Mouse (Mus musculus): ENCODE measurements around the gene Trim30d. TPM values are rescaled to one million over a fixed set of nuclear protein-coding genes. Genes with fewer than 3 reads are reported as not detected.
A peak's percentile ranks its signal among the peaks of the same experiment; 100 is the strongest.

Gene Trim30d
- total RNA-seq, 1 experiment = 0.13 TPM

- Histone ChIP-seq H3K9me3 (ENCODE audit: control insufficient read depth, insufficient read depth, low read depth, low read length) (no peaks in the 10 kb centered on the region), H3K36me3 (ENCODE audit: control insufficient read depth, insufficient read depth, low read length, poor library complexity, severe bottlenecking) (no peaks in the 10 kb centered on the region), H3K27ac (ENCODE audit: insufficient read depth, low read depth, low read length, poor library complexity, severe bottlenecking) (no peak within 1 kb of the TSS), H3K4me3 (ENCODE audit: insufficient read depth in 1 of 2, low read depth in 1 of 2, low read length in 2 of 2, poor library complexity in 1 of 2, severe bottlenecking in 1 of 2) (no peak within 1 kb of the TSS), H3K4me1 (ENCODE audit: control insufficient read depth in 2 of 2, insufficient read depth in 2 of 2, low read length in 2 of 2, poor library complexity in 1 of 2) (no peaks in the 10 kb centered on the region), H3K9ac (ENCODE audit: insufficient read depth, low read depth, low read length, poor library complexity, severe bottlenecking) (no peak within 1 kb of the TSS)
- in situ Hi-C loops (cut with MboI; ENCODE audit: low sequenced_read_pairs in 2 of 2, unreplicated experiment in 2 of 2) = no loop called here
- TF ChIP-seq CHD2 (IDR thresholded peaks at IDR 0.05; ENCODE audit: low read depth, low read length) (no peak), ZC3H11A (IDR thresholded peaks at IDR 0.05; ENCODE audit: borderline replicate concordance, low read depth, low read length) (no peak), HCFC1 (IDR thresholded peaks at IDR 0.05; ENCODE audit: borderline replicate concordance, insufficient read depth, low read length) (no peak), MAFK (IDR thresholded peaks at IDR 0.05; ENCODE audit: insufficient read depth, low read depth, low read length) (no peak), ZNF384 (IDR thresholded peaks at IDR 0.05; ENCODE audit: low read depth, low read length) (no peak)
- DNase-seq (ENCODE audit: low read depth, low spot score) = no peak
Measured at GRCm38 (mm10) chr7:104465065-104465744, 42.4 kb downstream of the Trim30d start, which contains the start of gene Trim30a. Gene Trim30a, minus strand, starts transcription at chr7:104465193.

- in situ Hi-C loops (cut with MboI; ENCODE audit: low sequenced_read_pairs in 2 of 2, unreplicated experiment in 2 of 2) = no loop called here
- H3K4me1 ChIP-seq (ENCODE audit: control insufficient read depth in 2 of 2, insufficient read depth in 2 of 2, low read length in 2 of 2, poor library complexity in 1 of 2) = no peaks in the 10 kb centered on the region
- H3K4me3 ChIP-seq (ENCODE audit: insufficient read depth in 1 of 2, low read depth in 1 of 2, low read length in 2 of 2, poor library complexity in 1 of 2, severe bottlenecking in 1 of 2) = no peak overlapping the region
- TF ChIP-seq HCFC1 (IDR thresholded peaks at IDR 0.05; ENCODE audit: borderline replicate concordance, insufficient read depth, low read length) = no peak
- TF ChIP-seq ZNF384 (IDR thresholded peaks at IDR 0.05; ENCODE audit: low read depth, low read length) = no peak
- no peak for TF ChIP-seq CHD2 (IDR thresholded peaks at IDR 0.05; ENCODE audit: low read depth, low read length)
- no peak for TF ChIP-seq MAFK (IDR thresholded peaks at IDR 0.05; ENCODE audit: insufficient read depth, low read depth, low read length)
- TF ChIP-seq ZC3H11A (IDR thresholded peaks at IDR 0.05; ENCODE audit: borderline replicate concordance, low read depth, low read length) = no peak
- H3K27ac ChIP-seq (ENCODE audit: insufficient read depth, low read depth, low read length, poor library complexity, severe bottlenecking) = no peak overlapping the region
- no peaks in the 10 kb centered on the region for H3K9me3 ChIP-seq (ENCODE audit: control insufficient read depth, insufficient read depth, low read depth, low read length)
- H3K9ac ChIP-seq (ENCODE audit: insufficient read depth, low read depth, low read length, poor library complexity, severe bottlenecking) = no peak overlapping the region
- no peaks in the 10 kb centered on the region for H3K36me3 ChIP-seq (ENCODE audit: control insufficient read depth, insufficient read depth, low read length, poor library complexity, severe bottlenecking)
- DNase-seq (ENCODE audit: low read depth, low spot score) = peak; percentile 15
Measured at GRCm38 (mm10) chr7:104445961-104446645, 61.5 kb downstream of the Trim30d start.

Other genes with a start within 250 kb of the Trim30d start
- gene Trim5, start 219.8 kb downstream of the Trim30d start, total RNA-seq (2012; rRNA removed) = not detected in 2 replicates
- gene Trim12a, start 192.4 kb downstream of the Trim30d start, total RNA-seq (2012; rRNA removed) = not detected in 2 replicates
- gene Trim34b, start 178.4 kb downstream of the Trim30d start, total RNA-seq (2012; rRNA removed) = 0.94 and 1.0 TPM in 2 replicates
- 2.5 and 2.9 TPM in 2 replicates for gene Trim12c, start 154.5 kb downstream of the Trim30d start, total RNA-seq (2012; rRNA removed)
- gene Trim30b, start 138.0 kb downstream of the Trim30d start, total RNA-seq (2012; rRNA removed) = not detected in 2 replicates
- not detected in 2 replicates for gene Trim30c, start 107.0 kb downstream of the Trim30d start, total RNA-seq (2012; rRNA removed)
- 0.36 TPM in 1 of 2 replicates, not detected in the other for gene Trim30a, start 42.7 kb downstream of the Trim30d start, total RNA-seq (2012; rRNA removed)
- not detected in 2 replicates for gene Olfr651, start 42.3 kb upstream of the Trim30d start, total RNA-seq (2012; rRNA removed)
- gene Olfr652, start 53.1 kb upstream of the Trim30d start, total RNA-seq (2012; rRNA removed) = not detected in 2 replicates
- gene Olfr653, start 69.5 kb upstream of the Trim30d start, total RNA-seq (2012; rRNA removed) = not detected in 2 replicates
- not detected in 2 replicates for gene Olfr654, start 79.2 kb upstream of the Trim30d start, total RNA-seq (2012; rRNA removed)
- not detected in 2 replicates for gene Olfr655, start 93.9 kb upstream of the Trim30d start, total RNA-seq (2012; rRNA removed)
- not detected in 2 replicates for gene Olfr656, start 106.1 kb upstream of the Trim30d start, total RNA-seq (2012; rRNA removed)
- not detected in 2 replicates for gene Olfr657, start 116.9 kb upstream of the Trim30d start, total RNA-seq (2012; rRNA removed)
- gene Olfr658, start 139.5 kb upstream of the Trim30d start, total RNA-seq (2012; rRNA removed) = 0.04 TPM in 1 of 2 replicates, not detected in the other
- gene Olfr659, start 158.9 kb upstream of the Trim30d start, total RNA-seq (2012; rRNA removed) = not detected in 2 replicates
- gene Olfr661, start 178.7 kb upstream of the Trim30d start, total RNA-seq (2012; rRNA removed) = not detected in 2 replicates